Mouse (Mus musculus) layer of hippocampus, adult 2 months (tissue): ENCODE measurements around the gene Sct. TPM values are rescaled to one million over a fixed set of nuclear protein-coding genes. Genes with fewer than 3 reads are reported as not detected.

Experiments
- DNase-seq, 2 experiments: peaks; one replicate each; pipeline ENCODE4 v3.0.0; 2022; ENCODE audit warnings: low spot score in 2 of 2
- H3K27ac ChIP-seq: fragments of 200-600 bp; 2 replicates; pipeline ENCODE4 v1.8.1; 2022
- H3K4me3 ChIP-seq: fragments of 200-600 bp; 2 replicates; pipeline ENCODE4 v1.8.1; 2022; ENCODE audit warnings: mild to moderate bottlenecking
- CTCF ChIP-seq: fragments of 200-600 bp; conservative IDR thresholded peaks from 2 replicates; pipeline ENCODE4 v1.8.1; 2022; ENCODE audit warnings: antibody characterized with exemption, mild to moderate bottlenecking, moderate library complexity
- total RNA-seq, 2 experiments: library from RNA; stranded (reverse); gene quantifications; 2 replicates each; pipeline ENCODE4 v1.2.3; 2021

Sct gene
- total RNA-seq, 2 experiments from 2014 or later: not detected

DNA sequence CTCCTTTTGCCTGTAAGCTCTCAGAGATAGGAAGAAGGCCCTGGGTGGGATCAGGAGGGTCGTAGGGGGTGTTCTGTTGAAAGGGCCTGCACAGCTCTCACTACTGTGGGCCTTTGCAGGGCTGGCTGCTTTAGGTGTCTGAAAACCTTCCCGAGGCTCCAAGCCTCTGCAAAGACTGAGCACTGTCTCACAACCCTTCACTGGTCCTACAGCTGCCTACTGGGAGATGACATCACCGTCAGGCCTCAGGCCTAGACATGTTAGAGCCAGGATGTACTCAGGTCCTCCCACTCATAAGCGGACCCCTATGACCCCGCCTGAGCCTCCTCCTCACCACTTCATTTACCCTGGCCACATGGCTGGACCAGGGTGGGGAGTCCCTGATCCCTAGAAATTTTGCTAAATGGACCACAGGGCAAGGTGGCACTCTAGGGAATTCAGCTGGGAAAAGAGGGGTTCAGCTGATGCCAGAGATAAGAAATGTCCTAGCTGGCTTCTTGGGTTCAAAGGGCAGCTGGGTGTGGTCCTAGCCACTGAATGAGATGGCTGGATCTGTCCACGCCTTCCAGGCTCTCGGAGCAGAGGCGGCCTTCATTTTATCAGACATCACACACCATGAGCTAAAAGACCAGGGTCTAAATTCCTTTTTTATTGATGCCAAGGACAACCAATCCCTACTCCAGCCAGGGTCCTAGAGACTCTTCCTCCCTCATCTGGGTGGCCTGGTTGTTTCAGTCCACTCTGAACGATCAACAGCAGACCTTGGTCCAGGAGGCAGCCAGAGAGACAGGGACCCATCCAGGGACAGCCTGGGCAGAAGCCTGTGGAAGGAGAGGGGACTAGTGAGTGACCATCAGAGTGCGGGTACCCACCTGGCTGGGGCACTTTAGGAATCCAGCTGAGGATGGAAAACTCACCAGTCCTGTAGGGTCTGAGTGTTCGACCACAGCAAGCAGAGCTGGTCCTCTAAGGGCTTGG lies 943 bp downstream of the Sct start:
- H3K4me3 ChIP-seq: no peak overlapping the region
- DNase-seq: no peak

GRCm38 (mm10) chr7:141276546-141276945 lies 2.4 kb downstream of the Sct start, which contains the start of gene Cdhr5:
Gene Cdhr5, minus strand, starts transcription at chr7:141276786.
- H3K4me3 ChIP-seq: no peak within 1 kb of the TSS
- DNase-seq: no peak
- no peak for TF ChIP-seq CTCF
- H3K27ac ChIP-seq: no peak within 1 kb of the TSS

More for the DNA sequence above, 943 bp downstream of the Sct start:
- no peak overlapping the region for H3K27ac ChIP-seq
- TF ChIP-seq CTCF: no peak

DNA sequence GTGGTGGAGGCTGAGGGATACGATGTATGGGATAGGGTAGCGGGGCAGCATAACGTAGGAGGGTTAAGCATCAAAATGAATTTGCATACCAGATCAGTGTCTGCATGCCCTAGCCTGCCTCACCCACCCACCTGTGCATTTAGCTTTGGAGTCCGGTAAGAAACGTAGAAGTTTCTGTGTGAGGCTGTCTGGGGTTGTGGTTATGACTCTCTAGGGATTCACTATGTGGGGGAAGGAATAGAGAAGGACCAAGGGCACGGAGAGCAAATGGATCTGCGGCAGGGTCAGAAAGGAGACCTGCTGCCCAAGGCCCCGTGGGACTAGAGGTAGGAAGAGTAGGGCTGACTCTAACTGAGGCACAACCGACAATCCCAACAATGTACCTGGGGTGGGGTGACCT lies 3.6 kb downstream of the Sct start:
- TF ChIP-seq CTCF: no peak
- no peak overlapping the region for H3K4me3 ChIP-seq
- no peak for DNase-seq
- H3K27ac ChIP-seq: no peak overlapping the region

GRCm38 (mm10) chr7:141270631-141271030 lies 8.3 kb downstream of the Sct start:
- TF ChIP-seq CTCF: no peak
- H3K4me3 ChIP-seq: no peak overlapping the region
- no peak for DNase-seq
- no peak overlapping the region for H3K27ac ChIP-seq

DNA sequence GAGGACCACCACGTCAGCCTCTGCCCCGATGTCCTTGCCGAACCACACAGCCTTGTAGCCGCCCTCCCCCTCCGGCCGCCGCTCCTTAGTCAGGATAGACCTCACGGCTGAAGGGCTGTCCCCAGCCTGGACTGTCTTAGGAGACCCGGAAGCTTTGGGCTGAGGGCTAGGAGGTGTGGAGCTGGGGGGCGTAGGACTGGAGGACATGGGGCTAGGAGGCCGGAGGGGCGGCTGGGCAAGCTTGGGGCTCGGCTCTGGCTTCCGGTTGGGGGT lies 9.7 kb downstream of the Sct start:
- TF ChIP-seq CTCF: no peak

GRCm38 (mm10) chr7:141268466-141269272 lies 10.3 kb downstream of the Sct start:
- H3K27ac ChIP-seq: no peak overlapping the region
- no peak overlapping the region for H3K4me3 ChIP-seq
- TF ChIP-seq CTCF: no peak
- no peak for DNase-seq

More for the DNA sequence above, 9.7 kb downstream of the Sct start:
- no peak overlapping the region for H3K4me3 ChIP-seq
- no peak overlapping the region for H3K27ac ChIP-seq
- DNase-seq: no peak

GRCm38 (mm10) chr7:141265739-141266561 lies 13.0 kb downstream of the Sct start, which contains the start of gene Irf7:
Gene Irf7, minus strand, starts transcription at chr7:141266481.
- Histone ChIP-seq H3K4me3 (peak within 1 kb of the TSS; percentile 61), H3K27ac (peak within 1 kb of the TSS; percentile 3; the same call in 1 of the 2 replicates)
- no peak for TF ChIP-seq CTCF
- DNase-seq: peak in 1 of 2 experiments; percentile 25

DNA sequence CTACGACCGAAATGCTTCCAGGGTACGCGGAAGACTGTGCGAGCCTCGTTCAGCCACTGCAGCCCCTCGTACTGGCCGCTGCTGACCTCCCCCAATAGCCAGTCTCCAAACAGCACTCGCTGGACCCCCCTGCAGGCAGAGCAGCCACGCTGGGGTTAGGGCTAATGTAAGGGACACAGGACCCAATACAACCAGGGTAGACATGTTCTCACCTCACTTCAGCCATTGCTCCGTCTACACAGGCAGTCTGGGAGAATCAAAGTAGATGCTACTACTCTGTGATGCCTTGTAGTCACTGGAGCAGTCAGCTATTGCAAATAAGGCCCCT lies 13.6 kb downstream of the Sct start:
- Histone ChIP-seq H3K27ac (no peak overlapping the region), H3K4me3 (no peak overlapping the region)
- no peak for TF ChIP-seq CTCF
- no peak for DNase-seq

- TF ChIP-seq CTCF: peak; percentile 66
- no peak for DNase-seq
- Histone ChIP-seq H3K27ac (no peak overlapping the region), H3K4me3 (no peak overlapping the region)
These were observed 14.0 kb downstream of the Sct start for GRCm38 (mm10) chr7:141264761-141265410.

- H3K27ac ChIP-seq: no peak overlapping the region
- no peak overlapping the region for H3K4me3 ChIP-seq
- no peak for DNase-seq
- TF ChIP-seq CTCF: no peak
These were observed 14.8 kb downstream of the Sct start for GRCm38 (mm10) chr7:141264041-141264700.

- DNase-seq: no peak
- Histone ChIP-seq H3K27ac (no peak overlapping the region), H3K4me3 (no peak overlapping the region)
- TF ChIP-seq CTCF: no peak
These were observed 15.3 kb downstream of the Sct start for GRCm38 (mm10) chr7:141263640-141264039.

DNA sequence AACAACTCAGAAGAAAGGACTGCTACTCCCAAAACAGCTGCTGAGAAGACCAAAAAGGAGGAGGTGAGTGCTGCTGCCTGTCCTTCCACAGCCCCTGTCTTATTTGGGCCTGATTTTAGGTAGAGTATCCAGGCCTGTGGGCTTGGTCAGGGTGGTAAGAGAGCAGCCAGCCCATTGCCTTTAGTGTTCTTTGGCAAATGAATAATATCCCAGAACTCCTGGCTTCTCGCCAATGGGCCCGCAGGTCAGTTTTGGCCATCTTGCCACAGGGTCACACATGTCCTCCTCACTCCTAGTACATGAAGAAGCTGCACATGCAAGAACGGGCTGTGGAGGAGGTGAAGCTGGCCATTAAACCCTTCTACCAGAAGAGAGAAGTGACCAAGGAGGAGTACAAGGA lies 17.5 kb downstream of the Sct start:
- TF ChIP-seq CTCF: no peak
- no peak for DNase-seq
- Histone ChIP-seq H3K27ac (no peak overlapping the region), H3K4me3 (no peak overlapping the region)
